Mouse (Mus musculus) ES-Bruce4 (cell line): ENCODE results near the gene Map3k6. TPM values are rescaled to one million over a fixed set of nuclear protein-coding genes. Genes with fewer than 3 reads are reported as not detected.

Source experiments
- H3K27ac ChIP-seq: 2 replicates; pipeline ENCODE4 v1.5.1; 2012; ENCODE audit warnings: low read length, inconsistent platforms; ENCODE audit not compliant: insufficient read depth
- H3K27me3 ChIP-seq: 2 replicates; pipeline ENCODE4 v1.6.1; 2012; ENCODE audit warnings: mild to moderate bottlenecking, low read length, inconsistent platforms; ENCODE audit not compliant: control insufficient read depth, poor library complexity, insufficient read depth, severe bottlenecking
- H3K36me3 ChIP-seq: 2 replicates; pipeline ENCODE4 v1.6.1; 2012; ENCODE audit warnings: inconsistent platforms, mild to moderate bottlenecking, low read length, moderate library complexity; ENCODE audit not compliant: control insufficient read depth, poor library complexity, insufficient read depth, severe bottlenecking
- H3K4me1 ChIP-seq: one replicate; pipeline ENCODE4 v1.8.1; 2011; ENCODE audit warnings: low read length; ENCODE audit not compliant: control insufficient read depth, insufficient read depth
- H3K4me3 ChIP-seq: 2 replicates; pipeline ENCODE4 v1.5.1; 2011; ENCODE audit warnings: low read depth, mild to moderate bottlenecking, low read length
- H3K9ac ChIP-seq: 2 replicates; pipeline ENCODE4 v1.6.1; 2012; ENCODE audit warnings: low read depth, mild to moderate bottlenecking, inconsistent platforms; ENCODE audit not compliant: poor library complexity, severe bottlenecking
- H3K9me3 ChIP-seq: replicated peaks from 2 replicates; pipeline ENCODE4 v1.6.1; 2012; ENCODE audit warnings: mild to moderate bottlenecking, low read length, inconsistent platforms; ENCODE audit not compliant: control insufficient read depth, poor library complexity, insufficient read depth, severe bottlenecking
- CTCF ChIP-seq: IDR thresholded peaks from one replicate; pipeline ENCODE4 v1.8.1; 2011; ENCODE audit warnings: low read depth, low read length
- EP300 ChIP-seq: IDR thresholded peaks from 2 replicates; pipeline ENCODE4 v1.6.1; 2011; ENCODE audit warnings: low read depth, low read length; ENCODE audit not compliant: insufficient read depth
- POLR2A ChIP-seq: IDR thresholded peaks from one replicate; pipeline ENCODE4 v1.8.1; 2011; ENCODE audit warnings: low read length; ENCODE audit not compliant: insufficient read depth
- polyA plus RNA-seq: library from polyadenylated mRNA; stranded (reverse); fragments of >200 nt; gene quantifications from 2 replicates; pipeline ENCODE4 v1.2.4, GENCODE M21; 2011; ENCODE audit warnings: low read depth; ENCODE audit not compliant: missing spikeins, insufficient read depth, insufficient read length

The Map3k6 gene
- polyA plus RNA-seq, 1 experiment = 3.8 TPM

- TF ChIP-seq POLR2A = no peak
- TF ChIP-seq EP300 = no peak
- TF ChIP-seq CTCF = no peak
- Histone ChIP-seq H3K36me3 (peaks cover 34% of the 10 kb centered on the region), H3K27me3 (no peaks in the 10 kb centered on the region), H3K9me3 (no peaks in the 10 kb centered on the region), H3K4me1 (peaks cover 4% of the 10 kb centered on the region), H3K4me3 (no peak overlapping the region), H3K9ac (no peak overlapping the region), H3K27ac (no peak overlapping the region)
These were observed 56.7 kb downstream of the Map3k6 start for GRCm38 (mm10) chr4:133297360-133297759.

DNA sequence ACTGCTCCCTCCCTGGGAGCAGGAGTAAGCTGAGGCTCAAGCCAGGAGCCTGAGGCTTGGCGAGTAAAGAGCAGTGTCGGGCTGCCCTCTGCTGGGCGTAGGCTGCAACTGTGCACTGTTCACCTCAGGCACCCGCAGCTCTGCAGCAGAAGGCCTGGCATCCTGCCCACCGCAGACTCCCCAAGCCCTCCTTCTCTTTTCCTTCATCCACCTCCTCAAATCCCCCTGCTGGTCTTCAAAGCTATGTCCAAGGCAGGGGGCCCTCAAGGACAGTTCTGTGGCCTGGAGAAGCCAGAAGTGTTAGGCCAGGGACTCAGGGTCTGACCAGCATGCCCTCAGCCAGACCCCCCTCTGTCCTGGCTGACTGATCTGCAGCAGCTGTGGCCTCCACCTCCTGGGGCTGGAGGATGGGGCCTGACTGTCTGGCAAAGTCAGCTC is 57.2 kb downstream of the Map3k6 start:
- Histone ChIP-seq H3K9me3 (no peaks in the 10 kb centered on the region), H3K27me3 (no peaks in the 10 kb centered on the region), H3K9ac (no peak overlapping the region), H3K4me1 (peaks cover 4% of the 10 kb centered on the region), H3K27ac (no peak overlapping the region), H3K4me3 (no peak overlapping the region), H3K36me3 (peaks cover 34% of the 10 kb centered on the region)
- TF ChIP-seq CTCF = peak; percentile 97
- TF ChIP-seq POLR2A = no peak

- Histone ChIP-seq H3K9me3 (no peaks in the 10 kb centered on the region), H3K4me1 (peaks cover under 1% of the 10 kb centered on the region), H3K27me3 (no peaks in the 10 kb centered on the region), H3K9ac (no peak overlapping the region), H3K27ac (no peak overlapping the region), H3K36me3 (peaks cover 34% of the 10 kb centered on the region), H3K4me3 (no peak overlapping the region)
- no peak for TF ChIP-seq POLR2A
- TF ChIP-seq CTCF = no peak
- TF ChIP-seq EP300 = no peak
These were observed 58.1 kb downstream of the Map3k6 start for GRCm38 (mm10) chr4:133298516-133299365.

DNA sequence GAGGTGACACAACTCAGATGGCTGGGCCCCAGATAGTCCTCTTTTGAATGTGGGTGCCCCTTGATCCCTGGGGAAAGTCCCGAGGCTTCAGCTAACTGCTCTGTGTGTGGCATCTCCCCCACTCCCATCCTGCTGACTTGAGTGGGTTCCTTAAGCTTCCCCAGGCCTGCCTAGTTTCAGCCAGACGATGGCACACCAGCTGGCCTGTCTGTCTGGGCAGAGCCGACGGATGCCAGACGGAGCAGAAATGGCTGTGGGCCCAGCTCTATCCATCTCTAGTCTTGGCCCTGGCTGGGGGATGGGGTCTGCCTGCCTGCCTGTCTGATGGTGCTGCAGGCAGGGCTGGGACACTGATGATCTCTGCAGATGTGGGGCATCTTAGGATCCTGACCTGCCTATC is 59.1 kb downstream of the Map3k6 start:
- H3K27ac ChIP-seq = no peak overlapping the region

DNA sequence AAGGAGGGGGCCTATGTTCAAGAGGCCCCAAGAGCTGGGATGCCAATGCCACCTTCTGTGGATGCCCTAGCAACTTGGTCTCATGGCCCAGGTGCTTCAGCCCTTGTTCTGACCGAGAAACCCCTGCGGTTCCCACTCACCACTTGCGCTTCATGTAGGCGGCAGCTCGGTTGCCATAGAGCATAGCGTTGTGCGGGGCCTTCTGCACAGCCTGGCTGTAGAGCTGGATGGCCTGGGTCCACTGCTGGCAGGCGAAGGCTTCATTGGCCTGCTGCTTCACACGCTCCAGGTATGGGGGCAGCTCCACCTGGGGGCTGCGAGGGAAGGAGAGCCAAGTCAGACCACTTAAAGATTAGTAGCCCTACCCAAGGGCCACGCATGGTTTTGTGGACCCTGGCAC is 59.8 kb downstream of the Map3k6 start:
- Histone ChIP-seq H3K9ac (no peak overlapping the region), H3K27me3 (no peaks in the 10 kb centered on the region), H3K4me1 (no peaks in the 10 kb centered on the region), H3K4me3 (no peak overlapping the region), H3K36me3 (peaks cover 26% of the 10 kb centered on the region), H3K9me3 (no peaks in the 10 kb centered on the region), H3K27ac (no peak overlapping the region)
- TF ChIP-seq POLR2A (no peak), CTCF (no peak), EP300 (no peak)

More for the DNA sequence above, 59.1 kb downstream of the Map3k6 start:
- no peak overlapping the region for H3K4me3 ChIP-seq
- H3K36me3 ChIP-seq = peaks cover 32% of the 10 kb centered on the region
- no peaks in the 10 kb centered on the region for H3K4me1 ChIP-seq
- no peak for TF ChIP-seq CTCF
- TF ChIP-seq EP300 = no peak
- TF ChIP-seq POLR2A = no peak
- no peaks in the 10 kb centered on the region for H3K27me3 ChIP-seq
- no peaks in the 10 kb centered on the region for H3K9me3 ChIP-seq
- no peak overlapping the region for H3K9ac ChIP-seq

DNA sequence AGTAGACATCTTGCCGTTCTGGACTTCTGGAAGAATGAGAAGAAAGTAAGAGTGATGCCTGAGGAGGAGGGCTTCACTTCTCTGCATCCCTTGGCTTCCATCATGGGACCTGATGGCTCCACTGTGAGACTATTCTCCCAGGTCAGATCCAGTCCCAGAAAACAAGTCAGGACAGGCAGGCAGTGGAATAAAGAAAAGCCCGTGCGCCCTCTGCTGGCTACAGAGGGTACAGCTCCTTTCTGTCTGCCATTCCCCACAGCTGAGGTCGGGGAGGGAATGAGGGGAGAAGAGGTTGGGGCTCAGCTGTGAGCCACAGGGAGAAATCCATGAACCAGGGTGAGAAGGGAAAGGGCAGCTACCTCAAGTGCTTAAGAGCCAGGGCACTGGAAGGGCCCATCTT is 61.2 kb downstream of the Map3k6 start:
- TF ChIP-seq POLR2A = no peak
- 0 out of 2 replicates have a peak, but pooled peaks have one; percentile 8 for TF ChIP-seq EP300
- TF ChIP-seq CTCF = peak; percentile 87
- Histone ChIP-seq H3K36me3 (peaks cover 18% of the 10 kb centered on the region), H3K9me3 (no peaks in the 10 kb centered on the region), H3K27ac (peak overlapping the region; percentile 29), H3K9ac (no peak overlapping the region), H3K27me3 (no peaks in the 10 kb centered on the region), H3K4me3 (no peak overlapping the region), H3K4me1 (no peaks in the 10 kb centered on the region)

Other genes starting within 250 kb of the Map3k6 start
- gene Ahdc1, start 229.6 kb upstream of the Map3k6 start, polyA plus RNA-seq = 88.2 and 102 TPM in 2 replicates
- 102 and 103 TPM in 2 replicates for gene Wasf2, start 110.3 kb upstream of the Map3k6 start, polyA plus RNA-seq
- gene Cd164l2, start 28.7 kb upstream of the Map3k6 start, polyA plus RNA-seq = 9.6 and 12.4 TPM in 2 replicates
- gene Gpr3, start 28.3 kb upstream of the Map3k6 start, polyA plus RNA-seq = 0.26 and 0.52 TPM in 2 replicates
- 12.6 and 15.2 TPM in 2 replicates for gene Sytl1, start 22.3 kb downstream of the Map3k6 start, polyA plus RNA-seq
- 28.5 and 32.4 TPM in 2 replicates for gene Tmem222, start 37.0 kb downstream of the Map3k6 start, polyA plus RNA-seq
- gene Wdtc1, start 112.7 kb downstream of the Map3k6 start, polyA plus RNA-seq = 69.2 and 71.5 TPM in 2 replicates
- 18.4 and 21.4 TPM in 2 replicates for gene Slc9a1, start 128.9 kb downstream of the Map3k6 start, polyA plus RNA-seq
- 10.9 and 12.4 TPM in 2 replicates for gene Tent5b, start 239.3 kb downstream of the Map3k6 start, polyA plus RNA-seq